Mouse (Mus musculus) liver, embryonic 14.5 days (tissue): ENCODE measurements around the gene Hoxb6.

Source experiments
- CTCF ChIP-seq: IDR thresholded peaks from 2 replicates; pipeline ENCODE4 v1.5.1; 2016; ENCODE audit warnings: antibody characterized with exemption, low read depth, control low read depth
- EP300 ChIP-seq: IDR thresholded peaks from 2 replicates; pipeline ENCODE4 v1.6.1; 2016; ENCODE audit warnings: antibody characterized with exemption, low read depth

- TF ChIP-seq CTCF, result peak; percentile 68
- TF ChIP-seq EP300, result no peak
Observed at GRCm38 (mm10) chr11:96294245-96295091, 2.2 kb downstream of the Hoxb6 start.
